Mouse (Mus musculus) thymus, adult 18-20 months (tissue): ENCODE data around the gene Cdcp1.
A peak's percentile ranks its signal among the peaks of the same experiment; 100 is the strongest.

Source experiments
- DNase-seq, 2 experiments: peaks; one replicate each; pipeline ENCODE4 v3.0.0; 2022; ENCODE audit warnings: mixed read lengths in 2 of 2

Gene Cdcp1

GRCm38 (mm10) chr9:123207895-123208294, 7.9 kb downstream of the Cdcp1 start:
- DNase-seq, result no peak

- no peak for DNase-seq
Measured at GRCm38 (mm10) chr9:123206948-123207347, 8.9 kb downstream of the Cdcp1 start.

- no peak for DNase-seq
Measured at GRCm38 (mm10) chr9:123206526-123206925, 9.3 kb downstream of the Cdcp1 start.

- DNase-seq, result no peak
Measured at GRCm38 (mm10) chr9:123200116-123200515, 15.7 kb downstream of the Cdcp1 start.

GRCm38 (mm10) chr9:123188271-123188670, 27.6 kb downstream of the Cdcp1 start:
- DNase-seq, result no peak

- no peak for DNase-seq
Measured at GRCm38 (mm10) chr9:123187589-123187988, 28.2 kb downstream of the Cdcp1 start.

GRCm38 (mm10) chr9:123186151-123186550, 29.7 kb downstream of the Cdcp1 start:
- no peak for DNase-seq

- no peak for DNase-seq
Measured at GRCm38 (mm10) chr9:123185546-123185945, 30.3 kb downstream of the Cdcp1 start.

- DNase-seq, result no peak
Measured at GRCm38 (mm10) chr9:123183226-123183625, 32.6 kb downstream of the Cdcp1 start.

- DNase-seq, result no peak
Measured at GRCm38 (mm10) chr9:123180003-123180402, 35.8 kb downstream of the Cdcp1 start.

- DNase-seq, result no peak
Measured at GRCm38 (mm10) chr9:123177380-123178048, 38.3 kb downstream of the Cdcp1 start.

- no peak for DNase-seq
Measured at GRCm38 (mm10) chr9:123174356-123174755, 41.5 kb downstream of the Cdcp1 start.

- no peak for DNase-seq
Measured at GRCm38 (mm10) chr9:123173760-123174159, 42.1 kb downstream of the Cdcp1 start.

GRCm38 (mm10) chr9:123165781-123166443, 49.9 kb downstream of the Cdcp1 start:
- DNase-seq, result no peak

- DNase-seq, result no peak
Measured at GRCm38 (mm10) chr9:123162985-123163694, 52.7 kb downstream of the Cdcp1 start.

GRCm38 (mm10) chr9:123161792-123162191, 54.0 kb downstream of the Cdcp1 start:
- no peak for DNase-seq

GRCm38 (mm10) chr9:123159330-123159729, 56.5 kb downstream of the Cdcp1 start:
- DNase-seq, result no peak

GRCm38 (mm10) chr9:123158125-123158836, 57.6 kb downstream of the Cdcp1 start:
- DNase-seq, result no peak

GRCm38 (mm10) chr9:123157699-123158098, 58.1 kb downstream of the Cdcp1 start:
- no peak for DNase-seq

GRCm38 (mm10) chr9:123156910-123157361, 58.9 kb downstream of the Cdcp1 start:
- peak; percentile 49 to 70 for DNase-seq

GRCm38 (mm10) chr9:123153121-123153520, 62.7 kb downstream of the Cdcp1 start:
- DNase-seq, result no peak

GRCm38 (mm10) chr9:123152026-123152425, 63.8 kb downstream of the Cdcp1 start:
- no peak for DNase-seq

- DNase-seq, result no peak
Measured at GRCm38 (mm10) chr9:123151561-123151960, 64.3 kb downstream of the Cdcp1 start.
